Mouse (Mus musculus) liver, postnatal 0 days (tissue): ENCODE data around the gene Fhad1. TPM values are rescaled to one million over a fixed set of nuclear protein-coding genes. Genes with fewer than 3 reads are reported as not detected.

Source experiments
- ATAC-seq: fragments of 200-750 bp; cut with Nextera tagmentation; 2 replicates; pipeline ENCODE4 v1.8.0; 2017; ENCODE audit warnings: mild to moderate bottlenecking, moderate library complexity
- DNase-seq: peaks from one replicate; pipeline ENCODE4 v3.0.0-alpha.2; 2016
- H3K27ac ChIP-seq: fragments of 300-500 bp; sonication (generic); 2 replicates; pipeline ENCODE4 v1.5.1; 2014; ENCODE audit warnings: antibody characterized with exemption, moderate library complexity, mild to moderate bottlenecking, low read depth
- H3K27me3 ChIP-seq: fragments of 300-500 bp; sonication (generic); 2 replicates; pipeline ENCODE4 v1.6.1; 2014; ENCODE audit warnings: low read length, control low read depth, mixed read lengths; ENCODE audit not compliant: insufficient read depth
- H3K36me3 ChIP-seq: fragments of 300-500 bp; sonication (generic); replicated peaks from 2 replicates; pipeline ENCODE4 v1.6.1; 2014; ENCODE audit warnings: mild to moderate bottlenecking, control low read depth, low read length, moderate library complexity, mixed read lengths; ENCODE audit not compliant: insufficient read depth
- H3K4me1 ChIP-seq: fragments of 300-500 bp; sonication (generic); 2 replicates; pipeline ENCODE4 v1.6.1; 2014; ENCODE audit warnings: antibody characterized with exemption, mild to moderate bottlenecking, control low read depth; ENCODE audit not compliant: insufficient read depth
- H3K4me2 ChIP-seq: fragments of 300-500 bp; sonication (generic); 2 replicates; pipeline ENCODE4 v1.6.1; 2014; ENCODE audit warnings: low read depth, mild to moderate bottlenecking, low read length, moderate library complexity, mixed read lengths
- H3K4me3 ChIP-seq: fragments of 300-500 bp; sonication (generic); 2 replicates; pipeline ENCODE4 v1.5.1; 2014; ENCODE audit warnings: low read depth, low read length
- H3K9ac ChIP-seq: fragments of 300-500 bp; sonication (generic); replicated peaks from 2 replicates; pipeline ENCODE4 v1.6.1; 2014; ENCODE audit warnings: mild to moderate bottlenecking, moderate library complexity
- H3K9me3 ChIP-seq: fragments of 300-500 bp; sonication (generic); 2 replicates; pipeline ENCODE4 v1.6.1; 2016; ENCODE audit warnings: mild to moderate bottlenecking, control low read depth, low read length, mixed read lengths
- CTCF ChIP-seq: sonication (generic); IDR thresholded peaks from 2 replicates; pipeline ENCODE4 v1.5.1; 2016; ENCODE audit warnings: antibody characterized with exemption, low read depth
- EP300 ChIP-seq: IDR thresholded peaks from 2 replicates; pipeline ENCODE4 v1.6.1; 2016; ENCODE audit warnings: antibody characterized with exemption, low read depth, mild to moderate bottlenecking
- WGBS: fragments of 180-500 bp; shearing (Covaris S2); extraction: QIAGEN DNeasy Blood & Tissue Kit; methylation state at CpG from one replicate; pipeline ENCODE4 v1.1.7; 2014; ENCODE audit not compliant: insufficient replicate concordance; 5-methylcytosine and 5-hydroxymethylcytosine counted together
- polyA plus RNA-seq: library from polyadenylated mRNA; unstranded; fragments of >200 nt; fragmentation: Nextera tagmentation; extraction: Ambion mirVana; gene quantifications from 2 replicates; pipeline ENCODE4 v1.2.1, GENCODE M21; 2015

Gene Fhad1
- polyA plus RNA-seq, 1 experiment from 2014 or later, result 1.0 TPM

- DNase-seq (no peak), ATAC-seq (no peak)
- no peaks in the 10 kb centered on the region for H3K27me3 ChIP-seq
- no peak overlapping the region for H3K9ac ChIP-seq
- H3K4me2 ChIP-seq, result no peak overlapping the region
- H3K9me3 ChIP-seq, result no peaks in the 10 kb centered on the region
- 79% methylated on average over 14 of the region's 14 CpGs for WGBS
- no peak for TF ChIP-seq CTCF
- TF ChIP-seq EP300, result no peak
- H3K4me1 ChIP-seq, result peaks cover 24% of the 10 kb centered on the region
- H3K36me3 ChIP-seq, result no peaks in the 10 kb centered on the region
- H3K4me3 ChIP-seq, result no peak overlapping the region
- no peak overlapping the region for H3K27ac ChIP-seq
Measured at GRCm38 (mm10) chr4:142045595-142046163, 30.8 kb upstream of the Fhad1 start.

GRCm38 (mm10) chr4:142044452-142044851 is 29.6 kb upstream of the Fhad1 start:
- no peak overlapping the region; the same call in 1 of the 2 replicates for H3K9ac ChIP-seq
- DNase-seq, result no peak
- no peak overlapping the region for H3K4me3 ChIP-seq
- H3K4me2 ChIP-seq, result no peak overlapping the region
- 57% methylated on average over 12 of the region's 12 CpGs for WGBS
- peaks cover 18% of the 10 kb centered on the region for H3K4me1 ChIP-seq
- ATAC-seq, result no peak
- TF ChIP-seq CTCF (no peak), EP300 (no peak)
- H3K9me3 ChIP-seq, result no peaks in the 10 kb centered on the region
- no peaks in the 10 kb centered on the region for H3K27me3 ChIP-seq
- H3K27ac ChIP-seq, result no peak overlapping the region
- no peaks in the 10 kb centered on the region for H3K36me3 ChIP-seq

- peak; percentile 74 for ATAC-seq
- no peak overlapping the region for H3K27ac ChIP-seq
- 51% methylated on average over 9 of the region's 9 CpGs for WGBS
Measured at GRCm38 (mm10) chr4:142039662-142040353, 24.9 kb upstream of the Fhad1 start.

GRCm38 (mm10) chr4:142037897-142038296 is 23.0 kb upstream of the Fhad1 start:
- H3K27ac ChIP-seq, result no peak overlapping the region
- H3K36me3 ChIP-seq, result 0 out of 2 replicates have a peak, but pooled peaks cover 4% of the 10 kb centered on the region
- H3K9ac ChIP-seq, result no peak overlapping the region
- DNase-seq (no peak), ATAC-seq (no peak)
- H3K27me3 ChIP-seq, result no peaks in the 10 kb centered on the region
- H3K4me3 ChIP-seq, result no peak overlapping the region
- 77% methylated on average over 4 of the region's 4 CpGs for WGBS
- TF ChIP-seq CTCF, result no peak
- no peak for TF ChIP-seq EP300
- H3K4me1 ChIP-seq, result no peaks in the 10 kb centered on the region; the same call in 1 of the 2 replicates
- no peak overlapping the region for H3K4me2 ChIP-seq
- no peaks in the 10 kb centered on the region for H3K9me3 ChIP-seq

More at GRCm38 (mm10) chr4:142039662-142040353, 24.9 kb upstream of the Fhad1 start:
- peak; percentile 80 for TF ChIP-seq EP300
- no peak for TF ChIP-seq CTCF
- Histone ChIP-seq H3K4me3 (no peak overlapping the region), H3K9ac (no peak overlapping the region), H3K9me3 (no peaks in the 10 kb centered on the region), H3K36me3 (0 out of 2 replicates have a peak, but pooled peaks cover 4% of the 10 kb centered on the region), H3K4me1 (no peaks in the 10 kb centered on the region; the same call in 1 of the 2 replicates), H3K4me2 (no peak overlapping the region), H3K27me3 (no peaks in the 10 kb centered on the region)
- DNase-seq, result no peak

DNA sequence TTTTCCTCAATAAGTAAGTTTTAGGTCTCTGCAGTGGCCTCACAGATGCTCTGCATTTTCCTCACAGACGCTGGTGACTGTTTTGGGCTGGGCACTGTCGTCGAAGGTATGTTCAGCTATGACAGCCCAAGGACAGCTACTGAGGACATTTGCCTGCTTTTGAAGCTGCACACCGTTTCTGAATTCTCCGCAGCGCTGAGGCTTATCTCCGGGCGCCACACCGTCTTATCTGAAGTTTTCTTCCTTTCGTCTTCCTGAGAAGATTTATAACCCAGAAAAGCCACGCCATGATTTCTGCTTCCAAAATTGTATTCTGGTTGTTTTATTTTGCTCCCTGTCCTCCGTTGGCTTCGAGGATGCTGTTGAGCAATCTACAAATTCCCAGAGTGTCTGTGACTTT is 13.7 kb upstream of the Fhad1 start:
- no peak overlapping the region for H3K4me3 ChIP-seq
- 25% methylated on average over 13 of the region's 13 CpGs for whole genome bisulfite sequencing

DNA sequence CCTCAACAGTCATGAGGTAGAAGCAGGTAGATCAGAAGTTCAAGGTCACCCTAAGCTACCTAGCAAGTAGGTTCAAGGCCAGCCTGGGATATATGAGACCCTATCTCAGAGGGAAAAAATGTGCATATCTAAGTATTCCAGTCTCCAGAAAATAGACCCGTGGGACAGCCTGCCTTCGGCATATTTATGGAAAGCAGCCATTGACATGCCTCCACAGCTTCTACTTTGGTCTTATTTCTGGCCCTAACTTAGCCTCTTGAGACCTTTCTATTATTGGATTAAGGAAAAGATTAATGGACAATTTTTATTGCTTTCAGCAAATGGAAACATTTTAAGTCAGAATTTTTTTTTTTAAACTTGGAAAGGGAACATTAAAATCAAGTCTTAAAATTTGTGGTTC is 12.1 kb upstream of the Fhad1 start:
- no peak overlapping the region for H3K4me2 ChIP-seq
- ATAC-seq (no peak), DNase-seq (no peak)
- peaks cover 4% of the 10 kb centered on the region for H3K4me1 ChIP-seq
- H3K4me3 ChIP-seq, result no peak overlapping the region
- no peaks in the 10 kb centered on the region for H3K9me3 ChIP-seq
- no peak overlapping the region for H3K9ac ChIP-seq
- H3K36me3 ChIP-seq, result peaks cover 7% of the 10 kb centered on the region; the same call in 1 of the 2 replicates
- H3K27me3 ChIP-seq, result no peaks in the 10 kb centered on the region
- TF ChIP-seq EP300 (no peak), CTCF (no peak)
- 78% methylated on average over 2 of the region's 2 CpGs for WGBS
- no peak overlapping the region for H3K27ac ChIP-seq

More for the DNA sequence above, 13.7 kb upstream of the Fhad1 start:
- H3K9ac ChIP-seq, result no peak overlapping the region
- ATAC-seq (no peak), DNase-seq (no peak)
- TF ChIP-seq EP300 (no peak), CTCF (no peak)
- H3K27me3 ChIP-seq, result no peaks in the 10 kb centered on the region
- H3K4me1 ChIP-seq, result peaks cover 4% of the 10 kb centered on the region
- no peak overlapping the region for H3K27ac ChIP-seq
- peaks cover 12% of the 10 kb centered on the region; the same call in 1 of the 2 replicates for H3K36me3 ChIP-seq
- H3K9me3 ChIP-seq, result no peaks in the 10 kb centered on the region
- no peak overlapping the region for H3K4me2 ChIP-seq
